Mouse (Mus musculus): ENCODE measurements at regions not wholly inside any gene's neighbourhood (a gene's known extent, or its start where the extent isn't known, plus 50 kb on each side); places are given as distances from the start of the nearest gene placed in this dataset.

GRCm38 (mm10) chr17:85508386-85508785, 105.0 kb upstream of the Six3 start:
- no peak overlapping the region for H3K4me2 ChIP-seq (replicated peaks)
- no peaks in the 10 kb centered on the region for H3K9me3 ChIP-seq (ENCODE audit: control insufficient read depth, low read length)
- ATAC-seq (ENCODE audit: low FRiP score) (no peak), DNase-seq (ENCODE audit: low spot score) (no peak)
- no peak overlapping the region for H3K4me3 ChIP-seq (replicated peaks; ENCODE audit: low read length)
- H3K27ac ChIP-seq: no peak overlapping the region
- 92% methylated on average over 12 of the region's 12 CpGs for WGBS
- H3K9ac ChIP-seq: no peak overlapping the region
- no peaks in the 10 kb centered on the region for H3K4me1 ChIP-seq (replicated peaks; ENCODE audit: control insufficient read depth, insufficient read depth, low read length)
- H3K36me3 ChIP-seq (replicated peaks; ENCODE audit: control insufficient read depth, insufficient read depth): no peaks in the 10 kb centered on the region
- no peaks in the 10 kb centered on the region for H3K27me3 ChIP-seq (ENCODE audit: control insufficient read depth, insufficient read depth, low read length)

DNA sequence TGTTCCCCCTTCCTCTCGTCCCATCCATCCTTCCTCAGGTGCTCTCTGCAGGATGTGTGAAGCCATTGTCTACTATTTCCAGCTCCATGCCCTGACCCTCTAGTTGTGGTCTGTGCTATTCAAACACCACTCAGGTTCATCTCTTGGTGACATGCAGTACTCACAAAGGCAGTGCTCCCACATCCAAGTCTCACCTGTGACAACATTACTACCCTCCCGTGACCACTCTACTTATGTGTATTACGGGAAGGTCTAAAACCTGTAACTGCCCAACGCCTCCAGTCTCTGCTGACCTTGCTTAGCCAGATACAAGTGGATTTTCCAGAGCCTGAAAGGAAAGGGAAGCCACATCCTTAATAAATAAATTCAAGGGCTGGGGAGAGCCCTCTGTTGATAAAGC, 100.4 kb upstream of the Six3 start:
- DNase-seq (ENCODE audit: low spot score) (no peak), ATAC-seq (ENCODE audit: low FRiP score) (no peak)
- no peak overlapping the region for H3K27ac ChIP-seq
- H3K36me3 ChIP-seq (replicated peaks; ENCODE audit: control insufficient read depth, insufficient read depth): no peaks in the 10 kb centered on the region
- H3K4me2 ChIP-seq (replicated peaks): no peak overlapping the region
- no peak overlapping the region for H3K4me3 ChIP-seq (replicated peaks; ENCODE audit: low read length)
- no peaks in the 10 kb centered on the region for H3K27me3 ChIP-seq (ENCODE audit: control insufficient read depth, insufficient read depth, low read length)
- H3K9me3 ChIP-seq (ENCODE audit: control insufficient read depth, low read length): no peaks in the 10 kb centered on the region
- H3K9ac ChIP-seq: no peak overlapping the region
- 96% methylated on average over 4 of the region's 4 CpGs for WGBS
- no peaks in the 10 kb centered on the region for H3K4me1 ChIP-seq (replicated peaks; ENCODE audit: control insufficient read depth, insufficient read depth, low read length)

GRCm38 (mm10) chr17:85513936-85514335, 99.5 kb upstream of the Six3 start:
- Histone ChIP-seq H3K27ac (no peak overlapping the region), H3K36me3 (replicated peaks; ENCODE audit: control insufficient read depth, insufficient read depth) (no peaks in the 10 kb centered on the region)
- no peak for DNase-seq (ENCODE audit: low spot score)

GRCm38 (mm10) chr17:85514396-85514795, 99.0 kb upstream of the Six3 start:
- ATAC-seq (ENCODE audit: low FRiP score): no peak
- Histone ChIP-seq H3K4me2 (replicated peaks) (no peak overlapping the region), H3K27me3 (ENCODE audit: control insufficient read depth, insufficient read depth, low read length) (no peaks in the 10 kb centered on the region), H3K9ac (no peak overlapping the region), H3K27ac (no peak overlapping the region), H3K4me3 (replicated peaks; ENCODE audit: low read length) (no peak overlapping the region), H3K9me3 (ENCODE audit: control insufficient read depth, low read length) (no peaks in the 10 kb centered on the region), H3K4me1 (replicated peaks; ENCODE audit: control insufficient read depth, insufficient read depth, low read length) (no peaks in the 10 kb centered on the region), H3K36me3 (replicated peaks; ENCODE audit: control insufficient read depth, insufficient read depth) (no peaks in the 10 kb centered on the region)
- WGBS: 82% methylated on average over 7 of the region's 7 CpGs
- DNase-seq (ENCODE audit: low spot score): no peak

More at GRCm38 (mm10) chr17:85513936-85514335, 99.5 kb upstream of the Six3 start:
- no peak overlapping the region for H3K4me2 ChIP-seq (replicated peaks)
- ATAC-seq (ENCODE audit: low FRiP score): no peak
- H3K9ac ChIP-seq: no peak overlapping the region
- H3K27me3 ChIP-seq (ENCODE audit: control insufficient read depth, insufficient read depth, low read length): no peaks in the 10 kb centered on the region
- H3K4me3 ChIP-seq (replicated peaks; ENCODE audit: low read length): no peak overlapping the region
- no peaks in the 10 kb centered on the region for H3K9me3 ChIP-seq (ENCODE audit: control insufficient read depth, low read length)
- 91% methylated on average over 4 of the region's 4 CpGs for WGBS
- no peaks in the 10 kb centered on the region for H3K4me1 ChIP-seq (replicated peaks; ENCODE audit: control insufficient read depth, insufficient read depth, low read length)

- Histone ChIP-seq H3K4me2 (replicated peaks) (no peak overlapping the region), H3K27me3 (ENCODE audit: control insufficient read depth, insufficient read depth, low read length) (no peaks in the 10 kb centered on the region), H3K4me1 (replicated peaks; ENCODE audit: control insufficient read depth, insufficient read depth, low read length) (no peaks in the 10 kb centered on the region), H3K36me3 (replicated peaks; ENCODE audit: control insufficient read depth, insufficient read depth) (no peaks in the 10 kb centered on the region), H3K27ac (no peak overlapping the region), H3K4me3 (replicated peaks; ENCODE audit: low read length) (no peak overlapping the region), H3K9me3 (ENCODE audit: control insufficient read depth, low read length) (no peaks in the 10 kb centered on the region), H3K9ac (no peak overlapping the region)
- ATAC-seq (ENCODE audit: low FRiP score): no peak
- WGBS: 57% methylated on average over 3 of the region's 3 CpGs
- no peak for DNase-seq (ENCODE audit: low spot score)
These were observed 96.1 kb upstream of the Six3 start for GRCm38 (mm10) chr17:85517301-85517700.

- H3K4me3 ChIP-seq (replicated peaks; ENCODE audit: low read length): no peak overlapping the region
- ATAC-seq (ENCODE audit: low FRiP score) (no peak), DNase-seq (ENCODE audit: low spot score) (no peak)
- no peak overlapping the region for H3K27ac ChIP-seq
- H3K9me3 ChIP-seq (ENCODE audit: control insufficient read depth, low read length): no peaks in the 10 kb centered on the region
- H3K9ac ChIP-seq: no peak overlapping the region
- no peaks in the 10 kb centered on the region for H3K4me1 ChIP-seq (replicated peaks; ENCODE audit: control insufficient read depth, insufficient read depth, low read length)
- 93% methylated on average over 6 of the region's 6 CpGs for WGBS
- no peaks in the 10 kb centered on the region for H3K36me3 ChIP-seq (replicated peaks; ENCODE audit: control insufficient read depth, insufficient read depth)
- no peak overlapping the region for H3K4me2 ChIP-seq (replicated peaks)
- H3K27me3 ChIP-seq (ENCODE audit: control insufficient read depth, insufficient read depth, low read length): no peaks in the 10 kb centered on the region
These were observed 94.9 kb upstream of the Six3 start for GRCm38 (mm10) chr17:85518513-85518912.

DNA sequence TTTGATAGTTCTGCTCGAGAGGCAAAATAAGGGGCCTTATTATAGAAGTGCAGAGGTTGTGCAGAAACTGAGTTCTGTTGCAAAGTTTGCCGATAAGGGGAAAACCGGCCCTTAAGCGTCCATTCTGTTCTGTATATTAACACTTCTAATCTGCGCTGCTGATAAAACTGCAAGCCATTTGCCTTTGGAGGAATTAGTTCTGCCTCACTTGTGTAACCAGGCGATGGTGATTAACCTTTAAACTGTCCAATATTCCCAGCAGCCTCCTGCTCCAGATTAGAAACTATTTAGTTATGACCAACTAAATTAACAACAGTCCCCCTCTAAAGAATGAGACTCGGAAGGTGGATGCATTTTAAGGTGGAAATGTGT, 86.1 kb upstream of the Six3 start:
- Histone ChIP-seq H3K4me1 (replicated peaks; ENCODE audit: control insufficient read depth, insufficient read depth, low read length) (peaks cover 10% of the 10 kb centered on the region; the same call in 1 of the 2 replicates), H3K9ac (no peak overlapping the region), H3K36me3 (replicated peaks; ENCODE audit: control insufficient read depth, insufficient read depth) (no peaks in the 10 kb centered on the region), H3K4me3 (replicated peaks; ENCODE audit: low read length) (no peak overlapping the region), H3K27ac (no peak overlapping the region), H3K4me2 (replicated peaks) (no peak overlapping the region), H3K9me3 (ENCODE audit: control insufficient read depth, low read length) (no peaks in the 10 kb centered on the region), H3K27me3 (ENCODE audit: control insufficient read depth, insufficient read depth, low read length) (peaks cover 13% of the 10 kb centered on the region)
- 65% methylated on average over 7 of the region's 7 CpGs for WGBS
- ATAC-seq (ENCODE audit: low FRiP score) (no peak), DNase-seq (ENCODE audit: low spot score) (no peak)

DNA sequence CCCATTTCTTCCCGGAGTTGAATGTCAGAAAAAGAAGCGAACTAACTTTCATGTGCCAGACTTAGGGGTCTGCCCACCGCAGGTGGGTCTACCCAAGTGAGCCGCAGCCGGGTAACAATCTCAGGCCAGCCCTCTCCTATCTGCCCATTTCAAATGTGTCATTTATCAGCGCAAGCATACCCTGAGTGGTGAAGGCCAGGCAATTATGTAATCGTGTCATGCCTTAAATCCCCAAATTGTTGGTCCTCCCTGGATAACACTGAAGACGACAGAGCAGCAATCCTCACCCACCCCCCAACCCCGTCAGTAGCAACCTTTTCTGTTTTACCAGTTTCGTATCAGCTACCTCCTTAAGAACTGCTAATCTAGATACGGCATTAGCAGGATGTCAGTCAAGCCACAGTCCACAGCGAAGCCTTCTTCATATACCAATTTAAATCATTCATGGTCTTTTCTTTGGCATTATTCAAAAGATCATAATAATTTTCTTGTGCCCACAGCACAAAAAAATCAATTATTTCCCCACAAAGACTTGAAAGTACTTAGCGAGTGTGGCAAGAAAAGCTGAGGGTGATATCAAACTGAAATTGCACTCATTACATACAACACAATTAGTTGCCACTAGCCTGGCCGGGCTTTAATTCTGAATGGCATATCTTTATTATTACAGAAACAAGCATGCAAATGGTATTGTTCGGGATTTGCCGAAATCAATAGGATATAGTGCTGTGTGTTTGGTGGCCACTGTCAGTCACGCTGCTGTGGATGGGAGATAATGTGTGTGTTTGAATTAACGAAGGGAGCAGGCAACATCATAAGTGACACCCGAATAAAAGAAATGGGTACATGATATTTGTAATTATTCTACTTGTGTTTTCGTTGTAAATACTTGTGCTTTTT, 85.1 kb upstream of the Six3 start:
- H3K36me3 ChIP-seq (replicated peaks; ENCODE audit: control insufficient read depth, insufficient read depth): no peaks in the 10 kb centered on the region
- peaks cover 13% of the 10 kb centered on the region for H3K27me3 ChIP-seq (ENCODE audit: control insufficient read depth, insufficient read depth, low read length)
- no peak overlapping the region for H3K4me3 ChIP-seq (replicated peaks; ENCODE audit: low read length)
- no peak overlapping the region for H3K9ac ChIP-seq
- ATAC-seq (ENCODE audit: low FRiP score): no peak
- H3K4me2 ChIP-seq (replicated peaks): no peak overlapping the region
- H3K27ac ChIP-seq: no peak overlapping the region
- no peak for DNase-seq (ENCODE audit: low spot score)
- WGBS: 54% methylated on average over 20 of the region's 20 CpGs
- H3K9me3 ChIP-seq (ENCODE audit: control insufficient read depth, low read length): no peaks in the 10 kb centered on the region
- H3K4me1 ChIP-seq (replicated peaks; ENCODE audit: control insufficient read depth, insufficient read depth, low read length): peaks cover 10% of the 10 kb centered on the region; the same call in 1 of the 2 replicates

GRCm38 (mm10) chr17:85536311-85536710, 77.1 kb upstream of the Six3 start:
- Histone ChIP-seq H3K4me2 (replicated peaks) (no peak overlapping the region), H3K4me3 (replicated peaks; ENCODE audit: low read length) (no peak overlapping the region), H3K9ac (no peak overlapping the region), H3K27me3 (ENCODE audit: control insufficient read depth, insufficient read depth, low read length) (no peaks in the 10 kb centered on the region), H3K27ac (no peak overlapping the region), H3K36me3 (replicated peaks; ENCODE audit: control insufficient read depth, insufficient read depth) (no peaks in the 10 kb centered on the region), H3K4me1 (replicated peaks; ENCODE audit: control insufficient read depth, insufficient read depth, low read length) (no peaks in the 10 kb centered on the region), H3K9me3 (ENCODE audit: control insufficient read depth, low read length) (peaks cover 10% of the 10 kb centered on the region; the same call in 1 of the 2 replicates)
- DNase-seq (ENCODE audit: low spot score): no peak
- WGBS: 88% methylated on average over 3 of the region's 3 CpGs
- ATAC-seq (ENCODE audit: low FRiP score): no peak
